Mouse (Mus musculus): ENCODE data around the gene Tuba1c.
A peak's percentile ranks its signal among the peaks of the same experiment; 100 is the strongest.

DNA sequence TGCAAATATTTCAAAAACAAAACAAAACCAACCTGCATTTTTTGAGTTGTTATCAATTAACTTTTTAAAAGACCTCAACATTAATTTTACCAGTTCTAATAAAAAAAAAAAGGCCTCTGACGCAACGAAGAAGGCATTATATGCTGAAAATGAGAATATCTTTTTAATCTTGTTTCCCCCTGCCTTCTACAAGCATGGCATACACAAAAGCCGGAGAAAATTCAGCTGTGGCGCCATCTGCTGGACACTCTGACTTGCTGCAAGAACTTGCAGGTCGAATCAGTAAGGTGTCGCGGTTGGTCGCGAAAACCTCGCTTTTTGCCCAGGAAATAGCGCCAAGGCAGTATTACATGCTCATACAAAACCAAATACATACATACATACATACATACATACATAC, 35.8 kb upstream of the Tuba1c start:
- TF ChIP-seq CTCF (IDR thresholded peaks at IDR 0.05; ENCODE audit: low read depth, low read length) (peak; percentile 84), POLR2A (IDR thresholded peaks at IDR 0.05; ENCODE audit: extremely low read depth, insufficient read depth, low read length) (no peak)
